Mouse (Mus musculus) spleen, postnatal 10 days (tissue): ENCODE results near the gene Cog4.
"Not testable (repeated sequence)": the region's sequence is repeated elsewhere in the genome, so short reads cannot be mapped to it uniquely, and the experiment has no call there.

Source experiments
- DNase-seq, 2 experiments: peaks; one replicate each; pipeline ENCODE4 v3.0.0; 2021 to 2022; ENCODE audit warnings: low spot score in 2 of 2

The Cog4 gene

DNA sequence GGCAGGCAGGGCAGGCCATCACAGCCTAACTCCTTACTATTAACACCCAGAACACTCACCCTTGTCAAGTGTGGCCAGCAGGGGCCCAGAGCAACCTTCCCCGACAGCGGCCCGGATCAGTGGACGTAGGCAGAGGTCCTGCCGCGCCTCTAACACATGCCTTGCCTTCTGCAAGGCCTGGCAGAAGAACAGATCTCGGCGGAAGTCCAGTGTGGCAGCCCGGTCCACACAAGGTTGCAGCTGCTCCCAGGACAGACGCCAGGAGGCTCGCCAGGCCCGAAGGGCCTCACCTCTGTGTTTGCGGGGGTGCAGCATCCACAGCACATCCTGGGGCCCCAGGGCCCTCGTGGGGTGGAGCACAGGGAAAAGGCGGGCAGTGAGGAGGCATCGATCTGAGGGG is 42.5 kb downstream of the Cog4 start:
- DNase-seq, result no peak

DNA sequence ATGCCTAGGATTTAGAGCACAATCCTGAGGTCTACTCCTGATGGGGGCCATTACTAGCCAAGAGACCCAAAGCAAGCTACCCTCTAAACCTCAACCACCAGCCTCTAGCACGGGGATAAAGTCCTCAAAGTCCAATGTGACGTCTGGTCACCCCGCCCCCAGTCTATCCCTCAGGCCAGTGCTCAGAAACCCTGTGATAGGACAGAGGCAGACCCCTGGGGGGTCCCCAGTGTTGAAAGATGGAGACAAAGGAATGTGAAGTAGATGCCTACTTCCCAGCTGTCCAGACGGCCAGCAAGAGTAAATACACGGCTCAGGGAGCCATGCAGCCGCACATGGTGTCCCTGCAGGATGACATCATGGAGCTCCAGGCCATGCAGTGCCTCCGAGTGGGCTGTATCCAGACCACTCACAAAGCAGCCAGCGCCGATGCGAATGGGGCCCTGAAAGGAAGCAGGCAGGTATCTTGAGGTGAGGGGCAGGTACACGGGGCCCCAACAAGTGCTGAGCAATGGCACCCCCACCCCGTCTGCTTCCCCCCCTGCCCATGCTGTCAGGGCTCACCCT is 43.6 kb downstream of the Cog4 start:
- DNase-seq, result no peak

DNA sequence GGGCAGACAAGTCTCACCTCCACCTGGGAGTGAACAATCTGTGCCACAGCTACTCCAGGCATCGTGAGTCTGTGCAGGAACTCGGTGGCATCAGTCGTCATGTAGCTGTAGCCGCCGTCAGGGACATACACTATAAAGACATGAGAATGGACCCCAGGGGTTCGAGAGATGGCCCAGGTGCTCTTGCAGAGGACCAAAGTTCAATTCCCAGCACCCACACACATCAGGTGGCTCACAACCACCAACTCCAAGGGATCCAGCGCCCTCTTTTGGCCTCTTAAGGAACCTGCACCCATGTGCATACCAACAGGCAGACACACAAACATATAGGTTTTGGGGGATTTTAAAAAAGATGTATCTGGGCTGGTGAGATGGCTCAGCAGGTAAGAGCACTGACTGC is 45.6 kb downstream of the Cog4 start:
- no peak for DNase-seq

DNA sequence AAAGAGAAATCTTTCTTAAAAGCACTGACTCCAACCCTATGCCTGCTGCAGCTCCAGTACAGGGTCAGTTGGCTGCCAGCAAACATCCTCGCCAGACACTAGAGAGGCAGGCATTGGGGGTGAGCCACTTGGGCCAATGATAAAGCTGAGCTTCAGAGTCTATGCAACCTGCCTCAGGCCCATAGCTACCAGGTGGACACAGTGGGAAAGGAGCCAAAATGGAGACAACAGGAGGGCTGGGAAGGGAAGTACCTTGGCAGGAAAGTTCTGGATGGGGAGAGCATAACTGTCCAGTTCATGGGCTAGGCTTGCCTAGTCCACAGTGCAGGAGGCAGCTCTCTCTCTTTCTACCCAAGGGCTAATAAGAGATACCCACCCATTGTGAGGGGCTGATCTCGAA is 46.5 kb downstream of the Cog4 start:
- DNase-seq, result no peak

DNA sequence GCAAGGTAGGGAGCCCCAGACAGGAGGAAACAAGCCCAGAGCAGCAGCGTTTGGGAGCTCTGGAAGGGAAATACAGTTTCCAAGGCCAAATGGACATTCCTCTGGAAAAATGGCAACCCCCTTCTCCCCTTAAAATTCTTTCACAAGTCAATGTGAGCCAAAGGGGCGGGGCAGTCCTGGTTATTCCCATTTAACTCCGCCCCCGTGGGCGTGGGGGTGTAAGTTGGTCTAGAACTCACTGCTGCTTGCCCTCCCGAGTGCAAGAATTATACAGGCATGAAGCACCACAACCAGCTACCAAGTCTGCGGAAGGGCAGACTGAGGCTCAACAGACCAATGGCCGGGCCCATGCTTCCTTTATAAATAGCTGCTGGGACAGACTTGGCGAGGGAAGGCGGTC is 48.5 kb downstream of the Cog4 start:
- no peak for DNase-seq

DNA sequence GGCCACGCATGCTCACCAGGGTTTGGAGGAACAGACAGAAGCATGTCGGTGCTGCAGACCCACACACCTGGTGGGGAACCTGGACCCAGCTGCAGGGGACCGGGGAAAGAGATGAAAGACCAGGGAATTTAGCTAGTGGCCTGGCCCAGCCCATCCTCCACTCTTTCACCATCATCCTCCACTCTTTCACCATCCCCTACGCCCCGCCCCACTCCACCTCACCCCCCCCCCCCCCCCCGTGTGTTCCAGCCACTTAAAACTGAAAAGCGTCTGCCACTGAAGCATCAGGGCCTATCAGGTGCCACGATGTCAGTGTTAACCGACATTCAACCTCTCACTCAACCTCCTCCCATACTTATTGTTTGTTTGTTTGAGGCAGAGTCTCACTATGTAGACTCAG is 48.9 kb downstream of the Cog4 start:
- no peak for DNase-seq

DNA sequence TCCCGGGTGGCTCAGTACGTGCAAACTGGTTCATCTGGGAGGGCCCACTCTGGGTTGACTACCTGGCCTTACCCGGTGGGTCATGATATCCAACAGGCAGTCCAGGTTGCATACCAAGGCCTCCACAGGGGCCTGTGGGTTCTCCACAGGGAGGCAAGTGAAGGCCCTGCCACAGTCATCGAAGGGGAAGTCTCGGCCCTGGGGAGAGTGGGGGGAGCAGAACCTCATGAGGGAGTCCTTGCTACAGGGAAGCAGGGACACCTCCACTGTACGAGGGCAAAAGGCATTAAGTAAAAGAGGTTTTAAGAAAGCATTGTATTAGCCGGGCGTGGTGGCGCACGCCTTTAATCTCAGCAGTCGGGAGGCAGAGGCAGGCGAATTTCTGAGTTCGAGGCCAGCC is 49.4 kb downstream of the Cog4 start:
- no peak for DNase-seq

DNA sequence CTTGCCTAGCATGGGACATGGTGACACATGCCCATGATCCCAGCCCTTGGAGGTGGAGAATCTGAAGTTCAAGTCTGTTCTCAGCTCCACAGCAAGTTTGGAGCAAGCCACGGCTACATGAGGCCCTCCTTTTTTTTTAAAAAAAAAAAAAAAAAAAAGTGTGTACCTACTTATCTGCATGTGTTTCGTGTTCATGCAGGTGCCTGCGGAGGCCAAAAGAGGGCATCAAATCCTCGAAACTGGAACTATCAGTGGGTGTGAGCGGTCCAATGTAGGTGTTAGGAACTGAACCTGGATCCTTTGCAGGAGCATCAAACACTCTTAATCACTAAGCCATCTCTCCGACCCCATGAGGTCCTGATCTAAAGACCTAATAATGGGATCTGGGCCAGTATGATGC is 51.1 kb downstream of the Cog4 start:
- no peak for DNase-seq

DNA sequence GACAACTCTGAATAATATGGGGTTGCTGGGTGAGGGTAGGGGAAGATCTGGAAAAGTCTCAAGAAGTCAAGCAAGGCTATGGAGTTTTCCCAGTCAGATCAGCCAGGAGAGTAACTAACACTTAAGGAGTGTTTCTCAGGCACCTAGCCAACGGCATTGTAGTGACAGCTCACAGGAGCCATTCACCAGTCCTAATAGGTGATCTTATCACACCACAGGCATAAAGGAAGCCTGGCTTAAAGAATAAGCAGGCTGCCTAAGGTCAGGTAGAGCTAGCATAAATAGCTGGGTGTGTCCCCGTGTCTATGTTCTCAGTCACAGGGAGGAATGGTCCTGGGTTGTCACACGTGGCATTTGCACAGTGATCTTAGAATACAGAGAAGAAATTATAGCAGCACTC is 54.7 kb downstream of the Cog4 start:
- DNase-seq, result no peak

DNA sequence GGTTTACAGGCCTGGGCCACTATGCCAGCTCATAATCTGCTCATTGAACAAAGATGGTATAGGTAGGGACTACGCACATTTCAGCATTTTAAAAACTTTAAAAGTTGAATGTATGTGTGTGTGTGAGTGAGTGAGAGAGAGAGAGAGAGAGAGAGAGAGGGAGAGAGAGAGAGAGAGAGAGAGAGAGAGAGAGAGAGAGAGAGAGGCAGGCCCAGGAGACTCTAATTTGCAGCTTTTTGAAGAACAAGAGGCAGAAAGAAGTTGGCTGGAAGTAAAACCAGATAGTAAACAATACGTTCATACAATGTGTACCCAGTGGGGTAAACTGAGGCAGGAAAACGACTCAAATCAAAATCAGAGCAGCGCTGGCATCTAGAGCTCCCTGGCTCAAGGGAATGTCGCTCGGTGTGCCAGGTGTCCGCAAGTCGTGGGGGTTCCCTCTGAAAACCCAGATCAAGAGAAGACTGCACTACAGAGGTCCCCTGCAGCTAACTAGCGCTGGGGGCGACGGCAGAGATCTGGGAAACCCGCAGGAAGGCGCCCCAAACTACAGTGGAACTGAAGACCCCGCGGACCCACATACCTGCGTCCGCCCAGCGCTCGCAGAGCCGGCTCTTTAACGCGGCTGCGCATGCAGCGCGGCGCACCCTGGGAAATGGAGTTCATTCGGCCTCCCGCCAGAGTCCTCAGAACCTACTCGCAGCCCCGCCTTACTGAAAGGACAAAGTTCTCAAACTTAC is 55.6 kb downstream of the Cog4 start, which contains the start of gene Fuk:
Gene Fuk, minus strand, starts transcription at position 650 of the 740 bp plus-strand sequence.
- DNase-seq, result peak; percentile 80 to 88

DNA sequence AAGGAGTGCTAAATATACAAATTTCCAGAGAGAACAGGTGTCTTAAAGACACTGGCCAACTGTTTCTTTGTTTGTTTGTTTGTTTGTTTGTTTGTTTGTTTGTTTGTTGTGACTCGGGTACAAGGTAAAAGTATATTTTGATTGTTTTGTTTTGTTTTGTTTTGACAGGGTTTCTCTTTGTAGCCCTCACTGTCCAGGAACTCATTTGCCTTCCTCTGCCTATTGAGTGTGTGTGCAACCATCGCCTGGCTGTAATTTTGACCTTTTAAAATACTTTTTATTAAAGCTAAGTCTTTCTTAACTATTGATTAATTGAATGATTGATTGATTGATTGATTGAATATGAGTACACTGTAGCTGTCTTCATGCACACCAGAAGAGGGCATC is 56.2 kb downstream of the Cog4 start:
- no peak for DNase-seq

DNA sequence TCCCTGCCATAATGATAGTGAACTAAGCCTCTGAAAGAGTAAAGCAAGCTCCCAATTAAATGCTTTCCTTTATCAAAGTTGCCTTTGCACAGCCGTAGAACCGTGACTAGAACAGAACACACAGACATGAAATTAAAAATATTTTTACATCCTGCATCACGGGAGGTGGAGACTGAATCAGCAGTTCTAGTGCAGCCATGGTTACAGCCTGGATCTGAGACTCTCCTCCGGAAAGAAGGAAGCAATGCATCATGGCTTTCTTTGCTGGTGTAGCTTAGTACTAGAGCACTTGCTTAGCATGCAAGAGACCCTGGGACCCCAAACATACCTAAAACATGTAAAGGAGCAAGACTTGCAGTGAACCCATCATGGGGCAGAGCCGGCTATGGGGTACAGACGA is 59.0 kb downstream of the Cog4 start:
- DNase-seq, result no peak

DNA sequence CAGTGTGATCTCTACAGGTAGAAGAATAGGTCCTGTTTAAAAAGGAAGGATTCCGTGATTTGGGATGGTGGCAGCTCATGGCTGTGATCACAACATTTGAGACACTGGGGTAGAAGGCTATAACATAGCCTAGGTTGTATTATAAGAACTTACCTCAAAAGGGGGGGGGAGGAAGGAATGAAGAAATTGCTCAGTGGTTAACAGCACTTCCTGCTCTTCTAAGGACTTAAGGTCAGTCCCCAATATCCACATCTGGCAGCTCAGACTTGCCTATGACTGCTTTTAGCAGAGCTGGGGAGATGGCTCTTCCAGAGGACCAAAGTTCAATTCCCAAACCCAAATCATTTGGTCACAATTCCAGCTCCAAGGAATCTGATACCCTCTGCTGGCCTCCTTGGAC is 60.3 kb downstream of the Cog4 start:
- no peak for DNase-seq

DNA sequence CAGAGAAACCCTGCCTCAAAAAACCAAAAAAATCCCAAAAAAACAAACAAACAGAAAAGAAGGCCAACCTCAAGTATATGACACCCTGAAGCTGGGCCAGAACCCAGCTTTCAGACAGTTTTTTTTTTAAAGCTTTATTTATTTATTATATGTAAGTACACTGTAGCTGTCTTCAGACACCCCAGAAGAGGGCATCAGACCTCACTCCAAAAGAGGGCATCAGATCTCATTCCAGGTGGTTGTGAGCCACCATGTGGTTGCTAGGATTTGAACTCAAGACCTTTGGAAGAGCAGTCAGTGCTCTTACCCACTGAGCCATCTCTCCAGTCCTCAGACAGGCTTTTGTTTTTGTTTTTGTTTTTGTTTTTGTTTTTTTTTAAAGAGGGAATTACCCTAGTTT is 63.5 kb downstream of the Cog4 start:
- DNase-seq, result not testable (repeated sequence)

DNA sequence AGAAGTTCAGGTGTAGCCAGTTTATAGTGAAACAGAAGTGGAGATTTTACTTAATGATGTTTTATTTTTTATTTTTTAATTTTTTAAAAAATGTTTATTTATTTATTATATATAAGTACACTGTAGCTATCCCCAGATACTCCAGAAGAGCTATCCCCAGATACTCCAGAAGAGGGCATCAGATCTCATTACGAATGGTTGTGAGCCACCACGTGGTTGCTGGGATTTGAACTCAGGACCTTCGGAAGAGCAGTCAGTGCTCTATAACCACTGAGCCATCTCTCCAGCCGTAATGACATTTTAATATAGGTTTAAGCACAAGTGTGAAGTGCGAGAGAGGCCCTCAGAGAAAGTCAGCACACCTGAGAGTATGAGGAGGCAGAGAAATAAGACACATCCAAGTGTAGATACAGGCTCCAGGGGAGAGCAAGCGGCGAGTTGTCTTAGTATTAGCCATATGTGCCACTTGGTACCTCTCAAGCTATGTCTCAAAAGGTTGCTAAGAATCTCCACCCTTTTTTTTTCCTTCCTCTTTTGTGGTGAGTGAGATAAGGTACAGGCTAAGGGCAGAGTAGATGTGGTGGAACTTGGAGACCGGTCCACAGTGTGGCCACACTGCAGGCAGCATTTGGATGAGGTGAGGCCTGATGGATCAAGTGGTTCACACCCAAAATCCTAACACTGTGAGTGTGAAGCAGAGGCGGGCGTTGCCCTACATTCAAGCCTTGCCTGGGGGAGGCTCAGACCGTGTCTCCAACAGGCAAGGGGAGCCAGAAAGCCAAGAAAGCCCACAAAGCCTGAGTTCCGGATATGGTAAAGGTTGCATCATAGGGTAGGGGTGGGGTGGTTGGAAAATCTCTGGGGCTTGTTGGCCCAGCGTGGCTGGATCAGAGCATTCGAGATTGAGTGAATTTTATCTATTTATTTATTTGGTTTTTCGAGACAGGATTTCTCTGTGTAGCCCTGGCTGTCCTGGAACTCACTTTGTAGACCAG is 65.5 kb downstream of the Cog4 start:
- no peak for DNase-seq

DNA sequence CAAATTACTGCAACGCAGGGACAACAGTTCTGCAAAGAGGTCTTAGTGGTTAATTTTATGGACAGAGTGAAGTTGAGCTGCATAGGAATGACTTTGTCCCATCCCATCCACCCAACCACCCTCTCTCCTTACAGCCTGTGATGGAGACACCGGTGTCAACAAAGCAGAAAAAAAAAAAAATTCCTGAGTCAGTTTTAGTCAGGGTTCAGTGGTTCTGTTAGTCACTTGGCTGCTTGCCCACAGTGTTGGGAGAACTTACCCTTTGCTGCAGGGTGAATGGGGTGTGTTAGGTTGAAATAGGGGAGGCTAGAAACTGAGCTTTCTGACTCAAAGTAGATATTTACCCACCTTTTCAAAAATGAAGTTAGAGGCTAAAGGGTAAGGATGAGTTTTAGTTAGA is 71.0 kb downstream of the Cog4 start:
- DNase-seq, result no peak

DNA sequence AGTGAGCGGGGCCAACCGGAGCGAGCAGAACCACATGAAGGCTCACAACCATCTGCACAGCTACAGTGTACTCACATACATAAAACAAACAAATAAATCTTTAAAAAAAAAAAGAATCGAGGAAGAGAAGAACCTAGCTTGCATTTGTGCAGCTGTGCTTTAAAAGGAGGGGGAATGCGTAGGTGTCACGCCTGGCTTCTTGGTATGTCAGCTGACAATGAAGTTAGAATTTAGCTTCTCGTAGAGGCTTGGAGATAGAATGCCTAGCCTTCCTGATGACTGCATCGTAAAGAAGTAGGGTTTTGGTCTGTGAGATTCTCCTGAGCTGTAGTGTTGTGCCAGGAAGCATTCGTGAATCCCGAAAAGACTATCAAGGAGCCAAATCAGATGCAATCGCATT is 71.6 kb downstream of the Cog4 start:
- no peak for DNase-seq

DNA sequence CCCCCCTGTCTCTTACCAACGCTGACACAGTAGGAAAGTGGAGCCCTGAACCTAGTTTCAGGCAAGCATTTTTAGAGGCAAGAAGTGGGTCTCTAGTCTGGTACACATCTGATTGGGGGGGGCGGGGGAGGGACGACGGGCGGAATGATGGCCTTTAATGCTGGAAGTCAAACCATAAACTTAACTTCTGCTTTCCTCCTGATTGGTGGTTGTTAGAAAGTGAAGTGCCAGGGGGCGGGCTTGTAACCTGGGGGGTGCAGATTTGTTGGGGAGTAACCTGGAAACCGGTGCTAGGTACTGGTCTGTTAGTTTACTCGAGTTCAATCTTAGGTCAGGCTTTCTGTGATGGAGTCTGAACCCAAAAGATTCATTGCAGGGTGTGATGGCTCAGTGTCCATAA is 72.1 kb downstream of the Cog4 start:
- DNase-seq, result no peak

DNA sequence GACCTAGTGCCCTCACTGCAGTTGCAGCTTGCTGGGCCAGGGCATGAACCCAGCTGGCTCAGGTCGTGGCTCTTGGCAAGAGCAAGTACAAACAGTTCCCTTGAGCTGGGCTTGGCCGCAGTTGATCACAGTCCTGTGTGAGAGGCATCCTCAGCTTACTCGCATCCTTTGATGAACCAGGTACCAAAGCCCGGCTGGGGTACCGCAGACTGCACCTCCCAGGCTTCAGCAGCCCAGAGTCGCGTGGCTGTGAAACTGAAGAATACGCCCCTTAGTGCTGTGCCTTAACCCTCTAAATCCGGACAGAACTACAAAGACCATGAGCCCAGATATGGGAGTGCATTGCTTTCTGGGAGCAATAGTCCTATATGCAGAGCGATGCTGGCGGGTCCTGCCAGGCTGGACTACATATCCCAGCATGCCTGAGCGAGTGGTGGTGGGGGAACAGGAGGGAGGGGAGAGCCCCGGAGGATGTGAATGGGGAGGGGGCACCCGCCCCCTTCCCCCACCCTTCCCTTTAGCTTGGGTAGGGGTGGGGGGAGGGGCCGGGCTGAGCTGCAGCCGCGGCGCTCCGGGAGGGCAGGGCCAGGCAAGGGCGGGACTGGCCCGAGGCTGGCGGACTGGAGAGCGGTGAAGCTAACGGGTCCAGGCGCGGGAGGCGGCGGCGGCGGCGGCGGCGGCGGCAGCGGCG is 73.1 kb downstream of the Cog4 start, which contains the start of gene St3gal2:
Gene St3gal2, plus strand, starts transcription at position 582 of the 691 bp plus-strand sequence.
- DNase-seq, result peak; percentile 71 to 84

DNA sequence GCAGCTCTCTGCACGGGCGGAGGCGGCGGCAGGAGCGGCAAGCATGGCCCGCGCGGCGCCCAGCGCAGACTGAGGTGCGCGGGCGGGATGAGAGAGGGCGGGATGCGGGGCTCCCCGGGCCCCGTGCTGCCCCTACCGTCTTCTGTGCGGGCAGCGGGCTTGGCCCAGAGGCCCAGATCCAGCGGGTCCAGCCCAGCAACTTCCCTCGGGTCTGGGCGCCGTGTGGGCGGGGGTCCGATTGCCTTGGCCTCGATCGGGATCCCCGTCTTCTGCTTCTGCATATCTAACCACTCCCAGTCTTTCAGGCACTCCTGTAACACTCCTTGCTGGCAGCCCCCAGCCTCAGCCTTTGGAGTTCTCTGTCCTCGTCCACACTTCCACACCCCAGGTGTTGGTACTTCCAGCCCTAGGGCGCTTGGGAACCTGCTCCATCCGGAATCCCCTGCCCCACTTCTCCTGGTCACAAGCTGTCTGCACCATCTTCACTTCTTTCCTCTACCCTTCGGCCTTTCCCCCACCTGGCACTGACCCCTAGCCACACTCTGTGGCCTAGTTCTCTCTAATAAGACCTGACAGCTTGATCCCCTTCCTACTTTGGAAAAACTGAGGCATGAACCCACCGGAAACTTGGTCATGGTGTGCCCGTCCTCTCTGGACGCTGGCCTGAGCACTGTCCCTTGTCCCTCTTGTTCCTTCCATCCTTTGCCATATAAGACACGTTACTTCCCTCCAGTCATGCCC is 73.8 kb downstream of the Cog4 start:
- DNase-seq, result peak in 1 of 2 experiments; percentile 74

DNA sequence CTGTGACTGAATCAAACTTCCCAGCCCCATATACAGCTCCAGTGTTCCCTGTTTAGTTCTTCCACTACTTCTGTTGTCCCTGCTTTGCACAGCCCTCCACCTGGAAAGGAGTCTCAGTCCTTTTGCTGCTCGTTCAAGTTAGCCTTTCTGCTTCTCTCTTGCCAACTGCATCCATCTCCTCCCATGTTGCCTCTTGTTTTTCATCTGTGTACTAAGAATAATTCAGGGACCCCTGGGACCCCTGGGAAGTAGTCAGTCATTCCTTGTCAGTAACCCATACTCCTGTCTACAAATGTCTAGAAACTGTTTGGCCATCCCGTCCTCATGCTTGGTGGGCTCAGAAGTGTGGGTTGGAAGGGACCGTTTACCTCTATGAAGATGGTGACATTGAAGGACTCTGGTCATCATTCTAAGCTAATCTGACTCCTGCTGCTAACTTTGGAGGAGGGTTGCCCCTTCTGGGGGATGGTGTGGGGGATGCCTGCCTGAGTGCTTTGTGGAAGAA is 74.4 kb downstream of the Cog4 start:
- DNase-seq, result no peak
